In the genomic region with DNA sequence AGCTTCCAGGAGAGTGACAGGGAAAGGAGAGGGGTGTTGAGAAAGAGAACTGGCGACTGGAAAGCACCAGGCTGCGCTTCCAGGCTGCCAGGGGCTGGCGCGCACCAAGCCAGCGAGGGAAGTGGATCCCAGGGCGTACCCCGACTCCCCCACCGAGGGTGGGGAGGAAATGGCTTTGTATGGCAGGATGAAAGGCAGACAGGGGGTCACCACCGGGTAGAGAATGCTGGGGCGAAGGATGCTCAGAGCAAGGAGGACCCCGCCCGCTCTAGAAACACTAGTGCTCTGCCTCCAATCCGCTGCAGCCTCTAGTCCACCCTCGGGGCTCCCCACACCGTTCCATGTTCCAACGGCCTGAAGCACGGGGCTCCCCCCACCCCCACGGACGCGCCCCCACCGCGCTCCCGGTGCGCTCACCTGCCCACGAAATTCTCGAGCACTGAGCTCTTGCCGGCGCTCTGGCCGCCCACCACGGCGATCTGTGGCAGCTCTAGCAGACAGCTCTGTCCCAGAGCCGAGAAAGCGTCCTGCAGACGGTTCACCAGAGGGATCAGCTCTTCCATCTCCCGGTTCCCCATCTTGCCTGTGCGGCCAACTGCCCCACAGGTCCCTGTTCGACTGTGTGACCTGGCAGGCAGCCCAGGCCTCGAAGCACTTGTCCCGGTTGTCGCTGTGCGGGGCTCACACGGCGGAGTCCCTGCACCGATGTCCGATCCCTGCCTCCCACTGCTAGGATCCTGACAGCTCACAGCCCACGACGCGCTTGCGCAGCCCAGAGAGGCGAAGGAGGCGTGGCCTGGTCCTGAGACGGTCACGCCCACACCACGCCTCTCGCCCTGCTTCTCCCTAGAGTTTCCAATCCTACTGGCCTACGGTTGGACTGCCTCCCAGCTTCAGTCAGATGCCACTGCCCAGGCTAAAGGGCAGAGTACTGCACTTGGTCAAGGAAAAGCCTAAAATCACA, we compare ENCODE assay signal across 8 mouse cellular contexts. TPM values are rescaled to one million over a fixed set of nuclear protein-coding genes. Genes with fewer than 3 reads are reported as not detected.
DNase-seq lines count a peak whose midpoint lies in the region; ATAC-seq and TF ChIP-seq lines count a peak whose summit lies in the region.

A gene (minus strand): TSS at position 789 of the 964 bp plus-strand sequence.

- H3K4me3 ChIP-seq in gastrocnemius, adult 2 months = peak within 1 kb of the TSS; percentile 81
- peak within 1 kb of the TSS; percentile 73 for H3K4me3 ChIP-seq in hindbrain, embryonic 16.5 days (ENCODE audit: low read length)

- no peaks in the 10 kb centered on the region for H3K9me3 ChIP-seq in hindbrain, embryonic 16.5 days (ENCODE audit: control insufficient read depth, low read length)

- intact Hi-C loops in gastrocnemius, adult 2 months (cut with DNase I) = loop anchor here (10.0 kb wide), 1 partner anchor 123 kb away; no protein-coding TSS in a partner anchor

- under 1% methylated on average over 52 of the region's 56 CpGs for WGBS in hindbrain, embryonic 16.5 days

- H3K36me3 ChIP-seq in hindbrain, embryonic 16.5 days (ENCODE audit: control insufficient read depth, insufficient read depth, low read length) = no peaks in the 10 kb centered on the region

- H3K9ac ChIP-seq in hindbrain, embryonic 16.5 days (ENCODE audit: low read depth, low read length) = peak within 1 kb of the TSS; percentile 85

- peak within 1 kb of the TSS; percentile 64 for H3K4me2 ChIP-seq in hindbrain, embryonic 16.5 days (ENCODE audit: low read length)

- peak; percentile 51 for TF ChIP-seq CTCF in gastrocnemius, adult 2 months (IDR thresholded peaks at IDR 0.05)

- H3K27ac ChIP-seq in gastrocnemius, adult 2 months = peak within 1 kb of the TSS; percentile 80
- peak within 1 kb of the TSS; percentile 62 for H3K27ac ChIP-seq in hindbrain, embryonic 16.5 days (ENCODE audit: low read depth, low read length)

- peak; percentile 92 for DNase-seq in gastrocnemius, adult 2 months
- peak; percentile 91 for DNase-seq in left cerebral cortex, adult 11 months (ENCODE audit: low spot score)
- peak; percentile 95 for DNase-seq in lung, postnatal 36 days
- DNase-seq in right cerebral cortex, adult 18-20 months = peak; percentile 95
- peak; percentile 87 for DNase-seq in urinary bladder, postnatal 14 days (ENCODE audit: low spot score)

- no peaks in the 10 kb centered on the region for H3K27me3 ChIP-seq in hindbrain, embryonic 16.5 days (replicated peaks; ENCODE audit: control insufficient read depth, insufficient read depth, low read length)

- ATAC-seq in activated CD4-positive, CD25-positive, alpha-beta regulatory T cell, adult 4 months = peak; percentile 36
- ATAC-seq in common myeloid progenitor, adult 5-6 weeks (replicated peaks; ENCODE audit: low read depth, poor library complexity, severe bottlenecking) = peak; percentile 93
- ATAC-seq in hindbrain, embryonic 16.5 days = peak; percentile 98

- H3K4me1 ChIP-seq in hindbrain, embryonic 16.5 days (ENCODE audit: control insufficient read depth, insufficient read depth, low read depth, low read length) = peaks cover 3% of the 10 kb centered on the region; the same call in 1 of the 2 replicates

RNA-seq across cellular contexts. Expression of the gene that starts here (rescaled TPM):
- 1 to 10 TPM; 1.3 to 2.6 TPM for polyA plus RNA-seq in activated CD4-positive, CD25-positive, alpha-beta regulatory T cell, adult 4 months (2017; shearing (Covaris generic))
- total RNA-seq in common myeloid progenitor, adult 5-6 weeks (2017) = not detected in 2 replicates
- total RNA-seq in gastrocnemius, adult 2 months (2021) = 1 to 10 TPM; 6.5 to 8.7 TPM
- 57.1 and 61.2 TPM in 2 replicates for polyA plus RNA-seq in hindbrain, embryonic 16.5 days (2015; fragmentation: Nextera tagmentation; extraction: Ambion mirVana)

Comparison
In these comparisons a context has a peak if more than half of its experiments do, and no peak if none do; other contexts are left out.
1. Peak in every context shown above with its lines: DNase-seq, ATAC-seq, H3K4me3 ChIP-seq and H3K27ac ChIP-seq.
2. RNA of the gene that starts here (polyA plus RNA-seq): 57.1 to 61.2 TPM in hindbrain, embryonic 16.5 days; 1.3 to 2.6 TPM in activated CD4-positive, CD25-positive, alpha-beta regulatory T cell, adult 4 months; every median in the first group is over 10 times any median in the second.
3. Peak in ATAC-seq in common myeloid progenitor, adult 5-6 weeks; RNA of the gene not detected or under 1 TPM.
4. ATAC-seq: peak in every context shown above with its lines; median percentile 98 in hindbrain, embryonic 16.5 days; 93 in common myeloid progenitor, adult 5-6 weeks; 36 in activated CD4-positive, CD25-positive, alpha-beta regulatory T cell, adult 4 months.